Mouse (Mus musculus): ENCODE results near the gene Asf1a.

GRCm38 (mm10) chr10:53596677-53597120, at the start of gene Asf1a:
- TF ChIP-seq CTCF (IDR thresholded peaks at IDR 0.05 in 2 of 3, conservative IDR thresholded peaks at IDR 0.05 in 1 of 3; ENCODE audit: control insufficient read depth in 1 of 3, insufficient read depth in 1 of 3, low read depth in 2 of 3, low read length in 3 of 3, poor library complexity in 1 of 3, severe bottlenecking in 1 of 3) (peak in 2 of 3 experiments; percentile 82; a peak in 4 of 6 replicates), GATA1 (IDR thresholded peaks at IDR 0.05; ENCODE audit: low read depth, low read length) (peak; percentile 74; the same call in 1 of the 2 replicates), POLR2A (IDR thresholded peaks at IDR 0.05; ENCODE audit: control insufficient read depth in 1 of 2, insufficient read depth in 1 of 2, low read depth in 1 of 2, low read length in 2 of 2, poor library complexity in 1 of 2) (peak in 1 of 2 experiments; percentile 83; a peak in 2 of 4 replicates), ZNF384 (IDR thresholded peaks at IDR 0.05; ENCODE audit: low read depth, low read length) (peak; percentile 90), NELFE (IDR thresholded peaks at IDR 0.05; ENCODE audit: low read depth, low read length) (peak; percentile 62; the same call in 1 of the 2 replicates), MEF2A (IDR thresholded peaks at IDR 0.05; ENCODE audit: extremely low read depth, insufficient replicate concordance, low read depth, low read length, poor library complexity, severe bottlenecking) (peak; percentile 43; the same call in 1 of the 2 replicates)

Data from MEL (cell line).